Mouse (Mus musculus): ENCODE results near the gene Bcar1. TPM values are rescaled to one million over a fixed set of nuclear protein-coding genes. Genes with fewer than 3 reads are reported as not detected.

Gene Bcar1
- polyA plus RNA-seq, 1 experiment from 2014 or later: 54.2 TPM

- Histone ChIP-seq H3K9me3 (no peaks in the 10 kb centered on the region), H3K4me1 (replicated peaks) (peaks cover 20% of the 10 kb centered on the region), H3K4me3 (no peak overlapping the region), H3K9ac (no peak overlapping the region), H3K4me2 (no peak overlapping the region), H3K27me3 (no peaks in the 10 kb centered on the region), H3K36me3 (peaks cover under 1% of the 10 kb centered on the region; the same call in 1 of the 2 replicates), H3K27ac (replicated peaks) (no peak overlapping the region)
- ATAC-seq (ENCODE audit: low FRiP score, low read depth): no peak
- WGBS: 77% methylated on average over 7 of the region's 7 CpGs
These were observed 36.1 kb upstream of the Bcar1 start for GRCm38 (mm10) chr8:111779690-111780089.

- ATAC-seq (ENCODE audit: low FRiP score, low read depth): no peak
- Histone ChIP-seq H3K4me3 (no peak overlapping the region), H3K36me3 (peaks cover 6% of the 10 kb centered on the region; the same call in 1 of the 2 replicates), H3K9me3 (no peaks in the 10 kb centered on the region), H3K27me3 (no peaks in the 10 kb centered on the region), H3K4me2 (no peak overlapping the region), H3K27ac (replicated peaks) (0 out of 2 replicates have a peak overlapping the region, but pooled peaks have one; percentile 14), H3K9ac (no peak overlapping the region), H3K4me1 (replicated peaks) (peaks cover 20% of the 10 kb centered on the region)
- 54% methylated on average over 7 of the region's 7 CpGs for WGBS
These were observed 35.2 kb upstream of the Bcar1 start for GRCm38 (mm10) chr8:111778801-111779200.

- ATAC-seq (ENCODE audit: low FRiP score, low read depth): no peak
- no peak overlapping the region for H3K27ac ChIP-seq (replicated peaks)
- peaks cover 11% of the 10 kb centered on the region; the same call in 1 of the 2 replicates for H3K4me1 ChIP-seq (replicated peaks)
- whole genome bisulfite sequencing: 90% methylated on average over 4 of the region's 4 CpGs
- no peaks in the 10 kb centered on the region for H3K9me3 ChIP-seq
- H3K27me3 ChIP-seq: no peaks in the 10 kb centered on the region
- H3K9ac ChIP-seq: no peak overlapping the region
- H3K4me2 ChIP-seq: no peak overlapping the region
- H3K4me3 ChIP-seq: no peak overlapping the region
- H3K36me3 ChIP-seq: peaks cover 6% of the 10 kb centered on the region; the same call in 1 of the 2 replicates
These were observed 32.9 kb upstream of the Bcar1 start for GRCm38 (mm10) chr8:111776492-111776891.

DNA sequence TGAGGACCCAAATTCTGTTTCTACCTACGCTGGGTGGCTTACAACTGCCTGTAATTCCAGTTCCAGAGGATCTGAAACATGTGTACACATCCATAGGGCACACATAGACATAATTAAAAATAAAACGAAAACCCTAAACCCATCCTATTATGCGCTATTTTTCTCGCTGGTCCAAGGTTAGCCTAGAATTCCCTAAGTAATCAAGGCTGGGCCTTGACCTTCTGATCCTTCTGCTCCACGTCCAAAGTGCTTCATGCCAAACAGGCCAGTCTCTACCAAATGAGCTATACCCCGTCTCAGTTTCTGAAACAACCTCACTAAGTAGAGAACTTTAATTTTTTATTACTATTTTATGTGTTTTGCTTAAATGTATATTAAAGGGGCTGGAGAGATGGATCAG lies 32.2 kb upstream of the Bcar1 start:
- Histone ChIP-seq H3K36me3 (peaks cover 6% of the 10 kb centered on the region; the same call in 1 of the 2 replicates), H3K27ac (replicated peaks) (no peak overlapping the region), H3K9ac (no peak overlapping the region), H3K4me1 (replicated peaks) (peaks cover 16% of the 10 kb centered on the region; the same call in 1 of the 2 replicates), H3K27me3 (no peaks in the 10 kb centered on the region), H3K4me3 (no peak overlapping the region), H3K4me2 (no peak overlapping the region), H3K9me3 (no peaks in the 10 kb centered on the region)
- 96% methylated on average over 6 of the region's 6 CpGs for WGBS
- ATAC-seq (ENCODE audit: low FRiP score, low read depth): no peak

DNA sequence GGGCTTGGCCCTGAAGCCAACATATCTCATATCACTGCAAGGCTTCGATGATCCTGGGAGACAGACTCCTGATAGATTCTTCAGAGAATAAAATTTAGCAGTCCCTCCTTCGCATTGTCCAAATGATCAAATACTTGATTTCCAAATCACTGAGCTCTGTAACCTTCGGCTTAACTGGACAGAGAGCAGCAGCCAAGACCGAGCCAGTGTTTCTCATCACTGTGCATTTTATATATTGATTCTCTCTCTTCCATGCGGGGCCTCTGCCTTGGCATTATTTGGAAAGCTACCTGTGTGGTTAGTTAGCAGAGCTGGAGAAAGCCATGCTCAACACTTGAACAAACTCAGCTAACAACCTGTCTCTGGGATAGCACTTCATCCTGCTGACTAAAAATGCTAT lies 29.9 kb upstream of the Bcar1 start:
- H3K27ac ChIP-seq (replicated peaks): no peak overlapping the region
- H3K4me3 ChIP-seq: no peak overlapping the region
- no peaks in the 10 kb centered on the region for H3K9me3 ChIP-seq
- WGBS: 92% methylated on average over 5 of the region's 5 CpGs
- ATAC-seq (ENCODE audit: low FRiP score, low read depth): no peak
- H3K27me3 ChIP-seq: no peaks in the 10 kb centered on the region
- H3K36me3 ChIP-seq: peaks cover 6% of the 10 kb centered on the region; the same call in 1 of the 2 replicates
- peaks cover 25% of the 10 kb centered on the region for H3K4me1 ChIP-seq (replicated peaks)
- no peak overlapping the region for H3K4me2 ChIP-seq
- H3K9ac ChIP-seq: no peak overlapping the region

- Histone ChIP-seq H3K27ac (replicated peaks) (no peak overlapping the region), H3K4me2 (no peak overlapping the region), H3K4me3 (no peak overlapping the region), H3K4me1 (replicated peaks) (peaks cover 24% of the 10 kb centered on the region), H3K9ac (no peak overlapping the region), H3K36me3 (peaks cover 9% of the 10 kb centered on the region), H3K9me3 (no peaks in the 10 kb centered on the region), H3K27me3 (no peaks in the 10 kb centered on the region)
- 89% methylated on average over 7 of the region's 7 CpGs for WGBS
- no peak for ATAC-seq (ENCODE audit: low FRiP score, low read depth)
These were observed 29.4 kb upstream of the Bcar1 start for GRCm38 (mm10) chr8:111773057-111773456.

- Histone ChIP-seq H3K9me3 (no peaks in the 10 kb centered on the region), H3K27ac (replicated peaks) (no peak overlapping the region), H3K36me3 (peaks cover 9% of the 10 kb centered on the region), H3K9ac (no peak overlapping the region), H3K4me2 (no peak overlapping the region), H3K4me1 (replicated peaks) (peaks cover 24% of the 10 kb centered on the region), H3K4me3 (no peak overlapping the region), H3K27me3 (no peaks in the 10 kb centered on the region)
- no peak for ATAC-seq (ENCODE audit: low FRiP score, low read depth)
- 88% methylated on average over 9 of the region's 9 CpGs for WGBS
These were observed 28.5 kb upstream of the Bcar1 start for GRCm38 (mm10) chr8:111772083-111772482.

GRCm38 (mm10) chr8:111771625-111772020 lies 28.0 kb upstream of the Bcar1 start:
- no peak for ATAC-seq (ENCODE audit: low FRiP score, low read depth)
- peaks cover 24% of the 10 kb centered on the region for H3K4me1 ChIP-seq (replicated peaks)

GRCm38 (mm10) chr8:111770958-111771624 lies 27.5 kb upstream of the Bcar1 start:
- 0 out of 2 replicates have a peak overlapping the region, but pooled peaks have one; percentile 74 for H3K27ac ChIP-seq (replicated peaks)
- WGBS: 68% methylated on average over 5 of the region's 5 CpGs

More at GRCm38 (mm10) chr8:111771625-111772020, 28.0 kb upstream of the Bcar1 start:
- Histone ChIP-seq H3K9ac (no peak overlapping the region), H3K36me3 (peaks cover 9% of the 10 kb centered on the region), H3K4me3 (no peak overlapping the region), H3K4me2 (no peak overlapping the region), H3K27ac (replicated peaks) (no peak overlapping the region), H3K27me3 (no peaks in the 10 kb centered on the region), H3K9me3 (no peaks in the 10 kb centered on the region)
- WGBS: 94% methylated on average over 6 of the region's 6 CpGs

DNA sequence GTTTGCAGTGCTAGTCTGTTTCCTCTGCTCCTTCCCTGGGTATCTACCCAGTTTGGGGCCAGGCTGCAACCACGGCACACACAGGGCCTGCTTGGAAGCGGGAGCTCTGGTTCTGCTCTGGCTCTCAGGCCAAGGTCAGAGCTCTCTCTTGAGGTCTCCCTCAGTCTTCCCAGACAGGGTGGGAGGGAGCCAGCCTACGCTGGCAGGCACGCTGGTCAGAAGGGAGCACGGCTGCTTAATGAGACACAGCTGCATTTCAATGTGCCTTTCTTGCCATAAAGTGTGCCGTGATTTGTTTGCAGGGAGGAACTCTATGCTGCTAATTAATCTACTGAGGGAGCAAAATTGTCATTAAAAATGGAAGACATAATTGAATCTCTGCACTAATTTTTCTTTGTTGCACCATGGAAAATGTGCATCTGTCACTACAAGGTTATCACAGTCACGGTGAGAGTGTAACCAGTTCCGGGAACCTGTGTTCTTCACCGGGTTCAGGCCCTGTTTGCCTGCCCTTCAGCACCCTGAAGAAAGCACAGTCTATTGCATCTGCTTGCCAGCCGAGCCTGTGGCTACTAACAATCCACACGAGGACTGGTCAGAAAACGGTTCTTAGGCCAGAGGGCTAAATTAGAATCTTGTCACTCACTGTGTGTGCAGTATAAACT lies 26.3 kb upstream of the Bcar1 start:
- H3K9ac ChIP-seq: no peak overlapping the region
- H3K4me3 ChIP-seq: no peak overlapping the region
- H3K27me3 ChIP-seq: no peaks in the 10 kb centered on the region
- WGBS: 32% methylated on average over 12 of the region's 12 CpGs
- peaks cover 24% of the 10 kb centered on the region for H3K4me1 ChIP-seq (replicated peaks)
- H3K4me2 ChIP-seq: no peak overlapping the region
- peak; percentile 61; the same call in 1 of the 2 replicates for ATAC-seq (ENCODE audit: low FRiP score, low read depth)
- peaks cover 9% of the 10 kb centered on the region for H3K36me3 ChIP-seq
- peak overlapping the region; percentile 74 for H3K27ac ChIP-seq (replicated peaks)
- no peaks in the 10 kb centered on the region for H3K9me3 ChIP-seq

More at GRCm38 (mm10) chr8:111770958-111771624, 27.5 kb upstream of the Bcar1 start:
- Histone ChIP-seq H3K9ac (no peak overlapping the region), H3K9me3 (no peaks in the 10 kb centered on the region), H3K4me3 (no peak overlapping the region), H3K36me3 (peaks cover 9% of the 10 kb centered on the region), H3K4me1 (replicated peaks) (peaks cover 24% of the 10 kb centered on the region), H3K27me3 (no peaks in the 10 kb centered on the region), H3K4me2 (no peak overlapping the region)
- ATAC-seq (ENCODE audit: low FRiP score, low read depth): no peak

DNA sequence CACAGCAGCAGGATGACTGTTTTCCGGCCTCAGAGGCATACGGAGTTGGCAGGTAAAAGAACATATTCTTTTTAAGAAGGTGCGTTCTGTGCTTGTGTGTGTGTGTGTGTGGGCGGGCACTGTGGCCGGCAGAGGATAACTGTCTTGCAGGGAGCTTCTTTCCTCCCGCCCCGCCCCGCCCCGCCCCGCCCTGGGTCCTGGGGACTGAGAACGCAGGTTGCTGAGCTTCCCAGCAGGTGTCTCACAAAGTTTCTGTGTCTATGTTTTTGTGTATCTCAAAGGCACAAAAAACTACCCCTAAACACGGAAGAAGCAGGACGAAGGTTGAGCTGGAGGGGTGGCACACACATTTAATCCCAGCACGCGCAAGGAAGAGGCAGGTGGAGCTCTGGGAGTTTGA lies 25.7 kb upstream of the Bcar1 start:
- H3K9me3 ChIP-seq: no peaks in the 10 kb centered on the region
- peaks cover 24% of the 10 kb centered on the region for H3K4me1 ChIP-seq (replicated peaks)
- H3K36me3 ChIP-seq: peaks cover 4% of the 10 kb centered on the region
- no peak overlapping the region for H3K4me3 ChIP-seq
- ATAC-seq (ENCODE audit: low FRiP score, low read depth): no peak
- WGBS: 61% methylated on average over 15 of the region's 15 CpGs
- H3K9ac ChIP-seq: no peak overlapping the region
- H3K4me2 ChIP-seq: no peak overlapping the region
- H3K27me3 ChIP-seq: no peaks in the 10 kb centered on the region
- peak overlapping the region; percentile 74 for H3K27ac ChIP-seq (replicated peaks)

GRCm38 (mm10) chr8:111768651-111769050 lies 25.0 kb upstream of the Bcar1 start:
- Histone ChIP-seq H3K4me1 (replicated peaks) (peaks cover 24% of the 10 kb centered on the region), H3K4me3 (no peak overlapping the region), H3K27me3 (no peaks in the 10 kb centered on the region), H3K9ac (no peak overlapping the region), H3K36me3 (peaks cover 3% of the 10 kb centered on the region; the same call in 1 of the 2 replicates), H3K27ac (replicated peaks) (no peak overlapping the region), H3K9me3 (no peaks in the 10 kb centered on the region), H3K4me2 (no peak overlapping the region)
- WGBS: 88% methylated on average over 6 of the region's 6 CpGs
- no peak for ATAC-seq (ENCODE audit: low FRiP score, low read depth)
